Mouse (Mus musculus): ENCODE data around the gene Siah3.

DNA sequence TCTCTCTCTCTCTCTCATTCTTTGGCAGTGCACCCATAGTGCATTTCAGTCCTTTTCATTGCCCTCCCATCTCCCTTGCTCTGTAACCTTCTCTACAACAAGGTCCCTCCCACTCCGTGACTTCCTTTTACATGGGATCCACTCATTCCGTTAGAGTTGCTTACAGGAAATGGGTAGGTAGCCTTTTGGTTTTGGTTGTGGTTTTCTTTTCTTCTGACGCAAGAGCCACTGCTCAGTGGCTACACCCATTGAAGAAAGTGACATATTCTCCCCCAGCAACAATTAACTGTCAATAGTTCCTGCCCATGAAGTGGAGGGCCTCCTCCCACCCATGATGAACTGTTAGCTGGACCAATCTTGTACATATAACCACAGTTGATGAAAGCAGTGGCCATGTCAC is 60.4 kb downstream of the Siah3 start:
- TF ChIP-seq POLR2A (IDR thresholded peaks at IDR 0.05; ENCODE audit: borderline replicate concordance, extremely low read depth, low read depth, low read length) (no peak), CTCF (IDR thresholded peaks at IDR 0.05; ENCODE audit: insufficient read depth, low read length) (no peak)
